Mouse (Mus musculus) kidney, postnatal 0 days (tissue): ENCODE measurements around the gene Alox15. TPM values are rescaled to one million over a fixed set of nuclear protein-coding genes. Genes with fewer than 3 reads are reported as not detected.
A peak's percentile ranks its signal among the peaks of the same experiment; 100 is the strongest.

Experiments used
- ATAC-seq: fragments of 200-750 bp; cut with Nextera tagmentation; replicated peaks from 2 replicates; pipeline ENCODE4 v1.8.0; 2017; ENCODE audit warnings: low read depth, moderate number of reproducible peaks, moderate TSS enrichment, moderate library complexity; ENCODE audit not compliant: low FRiP score
- DNase-seq: peaks from one replicate; pipeline ENCODE4 v3.0.0-alpha.2; 2016; ENCODE audit warnings: low spot score
- H3K27ac ChIP-seq: fragments of 300-500 bp; sonication (generic); 2 replicates; pipeline ENCODE4 v1.5.1; 2014; ENCODE audit warnings: mild to moderate bottlenecking
- H3K27me3 ChIP-seq: fragments of 300-500 bp; sonication (generic); 2 replicates; pipeline ENCODE4 v1.6.1; 2014; ENCODE audit warnings: low read length, mixed read lengths; ENCODE audit not compliant: insufficient read depth
- H3K36me3 ChIP-seq: fragments of 300-500 bp; sonication (generic); 2 replicates; pipeline ENCODE4 v1.6.1; 2014; ENCODE audit warnings: low read length, mixed read lengths; ENCODE audit not compliant: insufficient read depth
- H3K4me1 ChIP-seq: fragments of 300-500 bp; sonication (generic); replicated peaks from 2 replicates; pipeline ENCODE4 v1.6.1; 2014; ENCODE audit warnings: antibody characterized with exemption, low read length, mixed read lengths; ENCODE audit not compliant: insufficient read depth
- H3K4me2 ChIP-seq: fragments of 300-500 bp; sonication (generic); 2 replicates; pipeline ENCODE4 v1.6.1; 2014; ENCODE audit warnings: mild to moderate bottlenecking, low read length, moderate library complexity, mixed read lengths
- H3K4me3 ChIP-seq: fragments of 300-500 bp; sonication (generic); replicated peaks from 2 replicates; pipeline ENCODE4 v1.5.1; 2014; ENCODE audit warnings: low read depth, low read length
- H3K9ac ChIP-seq: fragments of 300-500 bp; sonication (generic); 2 replicates; pipeline ENCODE4 v1.6.1; 2014; ENCODE audit warnings: low read depth, low read length
- H3K9me3 ChIP-seq: fragments of 300-500 bp; sonication (generic); replicated peaks from 2 replicates; pipeline ENCODE4 v1.6.1; 2016; ENCODE audit warnings: low read length, inconsistent platforms, mixed read lengths
- CTCF ChIP-seq: IDR thresholded peaks from 2 replicates; pipeline ENCODE4 v1.5.1; 2016; ENCODE audit warnings: antibody characterized with exemption, low read depth, mild to moderate bottlenecking, moderate library complexity
- WGBS: fragments of 180-500 bp; shearing (Covaris S2); extraction: QIAGEN DNeasy Blood & Tissue Kit; methylation state at CpG from one replicate; pipeline ENCODE4 v1.1.7; 2014; 5-methylcytosine and 5-hydroxymethylcytosine counted together
- polyA plus RNA-seq: library from polyadenylated mRNA; unstranded; fragments of >200 nt; fragmentation: Nextera tagmentation; extraction: Ambion mirVana; gene quantifications from 2 replicates; pipeline ENCODE4 v1.2.1, GENCODE M21; 2015

Alox15 gene
- polyA plus RNA-seq, 1 experiment from 2014 or later, result 2.4 TPM

- Histone ChIP-seq H3K9ac (no peak overlapping the region), H3K4me1 (no peaks in the 10 kb centered on the region), H3K27me3 (0 out of 2 replicates have a peak, but pooled peaks cover 12% of the 10 kb centered on the region), H3K9me3 (no peaks in the 10 kb centered on the region), H3K27ac (no peak overlapping the region), H3K36me3 (no peaks in the 10 kb centered on the region), H3K4me2 (no peak overlapping the region), H3K4me3 (no peak overlapping the region)
- WGBS, result 90% methylated on average over 8 of the region's 8 CpGs
- ATAC-seq, result no peak
- DNase-seq, result no peak
- no peak for TF ChIP-seq CTCF
Measured at GRCm38 (mm10) chr11:70345546-70345945, 6.3 kb downstream of the Alox15 start.

GRCm38 (mm10) chr11:70345061-70345460 lies 6.8 kb downstream of the Alox15 start:
- no peak overlapping the region for H3K4me3 ChIP-seq
- no peaks in the 10 kb centered on the region for H3K36me3 ChIP-seq
- H3K4me2 ChIP-seq, result no peak overlapping the region
- H3K9ac ChIP-seq, result no peak overlapping the region
- TF ChIP-seq CTCF, result no peak
- 0 out of 2 replicates have a peak, but pooled peaks cover 7% of the 10 kb centered on the region for H3K27me3 ChIP-seq
- H3K4me1 ChIP-seq, result no peaks in the 10 kb centered on the region
- H3K27ac ChIP-seq, result no peak overlapping the region
- 85% methylated on average over 10 of the region's 10 CpGs for WGBS
- DNase-seq (no peak), ATAC-seq (no peak)
- no peaks in the 10 kb centered on the region for H3K9me3 ChIP-seq

- ATAC-seq, result no peak
- H3K9me3 ChIP-seq, result no peaks in the 10 kb centered on the region
- H3K4me3 ChIP-seq, result no peak overlapping the region
- no peak overlapping the region for H3K4me2 ChIP-seq
- no peaks in the 10 kb centered on the region for H3K36me3 ChIP-seq
- no peaks in the 10 kb centered on the region for H3K4me1 ChIP-seq
- no peak for DNase-seq
- H3K9ac ChIP-seq, result no peak overlapping the region
- 38% methylated on average over 7 of the region's 7 CpGs for WGBS
- no peak overlapping the region for H3K27ac ChIP-seq
- TF ChIP-seq CTCF, result peak; percentile 20; the same call in 1 of the 2 replicates
- no peaks in the 10 kb centered on the region for H3K27me3 ChIP-seq
Measured at GRCm38 (mm10) chr11:70339481-70339880, 12.3 kb downstream of the Alox15 start.

GRCm38 (mm10) chr11:70334477-70334876 lies 17.4 kb downstream of the Alox15 start:
- peak; percentile 77 for TF ChIP-seq CTCF
- Histone ChIP-seq H3K4me1 (no peaks in the 10 kb centered on the region), H3K4me3 (no peak overlapping the region), H3K9ac (no peak overlapping the region), H3K27me3 (no peaks in the 10 kb centered on the region), H3K27ac (no peak overlapping the region), H3K36me3 (no peaks in the 10 kb centered on the region), H3K9me3 (no peaks in the 10 kb centered on the region), H3K4me2 (no peak overlapping the region)
- no peak for ATAC-seq
- WGBS, result 30% methylated on average over 4 of the region's 4 CpGs
- peak; percentile 75 for DNase-seq

GRCm38 (mm10) chr11:70324726-70325125 lies 27.1 kb downstream of the Alox15 start:
- no peak overlapping the region for H3K27ac ChIP-seq
- no peaks in the 10 kb centered on the region for H3K4me1 ChIP-seq
- 85% methylated on average over 8 of the region's 8 CpGs for WGBS
- DNase-seq, result no peak
- no peaks in the 10 kb centered on the region for H3K9me3 ChIP-seq
- no peak overlapping the region for H3K9ac ChIP-seq
- H3K4me2 ChIP-seq, result no peak overlapping the region
- H3K27me3 ChIP-seq, result peaks cover 17% of the 10 kb centered on the region
- ATAC-seq, result no peak
- no peaks in the 10 kb centered on the region for H3K36me3 ChIP-seq
- no peak overlapping the region for H3K4me3 ChIP-seq
- TF ChIP-seq CTCF, result no peak

- H3K27ac ChIP-seq, result no peak within 1 kb of the TSS
- TF ChIP-seq CTCF, result no peak
- peaks cover 17% of the 10 kb centered on the region for H3K27me3 ChIP-seq
- H3K4me3 ChIP-seq, result 0 out of 2 replicates have a peak within 1 kb of the TSS, but pooled peaks have one; percentile 4
- peak within 1 kb of the TSS; percentile 42 for H3K4me2 ChIP-seq
- WGBS, result 22% methylated on average over 7 of the region's 7 CpGs
- DNase-seq, result no peak
- no peaks in the 10 kb centered on the region for H3K9me3 ChIP-seq
- H3K36me3 ChIP-seq, result no peaks in the 10 kb centered on the region
- no peak within 1 kb of the TSS for H3K9ac ChIP-seq
- no peak for ATAC-seq
- no peaks in the 10 kb centered on the region for H3K4me1 ChIP-seq
Measured at GRCm38 (mm10) chr11:70322528-70322927, 29.3 kb downstream of the Alox15 start, which contains the start of gene Alox12e. Alox12e (minus strand) TSS chr11:70322628.

GRCm38 (mm10) chr11:70321664-70322063 lies 30.2 kb downstream of the Alox15 start:
- Histone ChIP-seq H3K36me3 (no peaks in the 10 kb centered on the region), H3K4me1 (no peaks in the 10 kb centered on the region), H3K27ac (no peak overlapping the region), H3K9me3 (no peaks in the 10 kb centered on the region), H3K9ac (no peak overlapping the region), H3K4me3 (0 out of 2 replicates have a peak overlapping the region, but pooled peaks have one; percentile 4), H3K4me2 (peak overlapping the region; percentile 42), H3K27me3 (peaks cover 17% of the 10 kb centered on the region)
- peak; percentile 86 for TF ChIP-seq CTCF
- WGBS, result 2% methylated on average over 15 of the region's 15 CpGs
- ATAC-seq, result no peak
- peak; percentile 72 for DNase-seq
